Mouse (Mus musculus) hematopoietic multipotent progenitor cell, adult 10-12 weeks (in vitro differentiated cells): ENCODE data around the gene Slc1a1. TPM values are rescaled to one million over a fixed set of nuclear protein-coding genes. Genes with fewer than 3 reads are reported as not detected.

Experiments used
- polyA plus RNA-seq: library from polyadenylated mRNA; stranded (reverse); fragments of >175 nt; gene quantifications from 2 replicates; pipeline ENCODE4 v1.2.3, GENCODE M21; 2012; ENCODE audit warnings: low replicate concordance

Gene Slc1a1
- 0.09 TPM in 1 of 2 replicates, not detected in the other for polyA plus RNA-seq

DNA sequence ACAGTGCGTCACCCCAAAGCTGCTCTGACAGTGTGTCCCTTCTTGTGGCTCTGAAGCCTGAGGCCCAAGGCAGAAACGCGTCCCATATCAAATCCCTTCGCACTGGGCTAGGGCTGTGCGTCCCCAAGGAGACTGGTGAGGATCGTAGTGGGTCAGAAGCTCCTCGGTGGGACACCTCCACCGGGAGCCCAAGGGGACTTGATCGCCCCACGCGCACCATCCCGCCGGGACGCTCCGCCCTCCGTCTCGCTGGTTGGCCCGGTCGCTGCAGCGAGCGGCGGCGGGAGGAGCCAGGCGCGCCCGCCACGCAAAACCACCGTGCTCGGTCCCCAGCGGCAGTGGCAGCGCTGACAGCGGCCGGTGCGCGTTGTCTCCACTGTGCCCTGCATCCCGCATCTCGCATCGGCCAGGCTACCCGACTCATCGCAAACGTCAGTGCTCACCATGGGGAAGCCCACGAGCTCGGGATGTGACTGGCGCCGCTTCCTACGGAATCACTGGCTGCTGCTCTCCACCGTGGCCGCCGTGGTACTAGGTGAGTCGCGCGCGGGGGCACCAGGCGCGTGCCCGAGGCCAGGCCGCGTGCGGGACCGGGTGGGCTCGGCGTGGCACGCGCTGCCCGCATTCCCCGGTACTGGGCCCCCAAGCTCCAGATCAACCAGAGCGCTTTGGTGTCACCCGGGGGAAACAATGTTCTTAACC, at the start of gene Slc1a1:
TSS of gene Slc1a1 (plus strand) at position 252 of the 702 bp plus-strand sequence.

Other genes starting within 250 kb of the Slc1a1 start
- 3.4 and 3.7 TPM in 2 replicates for gene Glis3, start 155.0 kb upstream of the Slc1a1 start, polyA plus RNA-seq
- 8.2 and 17.2 TPM in 2 replicates for gene Plpp6, start 128.9 kb downstream of the Slc1a1 start, polyA plus RNA-seq
- 0.23 TPM in 1 of 2 replicates, not detected in the other for gene 4430402I18Rik, start 132.8 kb downstream of the Slc1a1 start, polyA plus RNA-seq
- 9.5 and 10.9 TPM in 2 replicates for gene Cdc37l1, start 155.3 kb downstream of the Slc1a1 start, polyA plus RNA-seq
- gene Ak3, start 212.9 kb downstream of the Slc1a1 start, polyA plus RNA-seq, result 8.4 and 19.1 TPM in 2 replicates